Mouse (Mus musculus): ENCODE results near the gene Cby1. TPM values are rescaled to one million over a fixed set of nuclear protein-coding genes. Genes with fewer than 3 reads are reported as not detected.

Gene Cby1
- 82.6 and 85.6 TPM in 2 replicates for polyA plus RNA-seq (2015; fragmentation: Nextera tagmentation; extraction: Ambion mirVana)

- H3K9ac ChIP-seq: peak within 1 kb of the TSS; percentile 92
- peak within 1 kb of the TSS; percentile 96 for H3K4me3 ChIP-seq
- H3K4me2 ChIP-seq: peak within 1 kb of the TSS; percentile 85
- H3K4me1 ChIP-seq (replicated peaks): peaks cover 25% of the 10 kb centered on the region
- H3K27ac ChIP-seq (replicated peaks): peak within 1 kb of the TSS; percentile 97
- no peaks in the 10 kb centered on the region for H3K9me3 ChIP-seq
- WGBS: under 1% methylated on average over 55 of the region's 55 CpGs
- peak; percentile 81 for ATAC-seq (ENCODE audit: low read depth)
- H3K27me3 ChIP-seq: no peaks in the 10 kb centered on the region
- H3K36me3 ChIP-seq: peaks cover 25% of the 10 kb centered on the region
Observed at GRCm38 (mm10) chr15:79658531-79659375, at the start of gene Cby1, which contains the start of gene Fam227a. Cby1 (plus strand) TSS chr15:79659199. Fam227a (minus strand) TSS chr15:79658956.

- H3K4me1 ChIP-seq (replicated peaks): peaks cover 8% of the 10 kb centered on the region
- H3K9ac ChIP-seq: no peak overlapping the region
- 98% methylated on average over 2 of the region's 2 CpGs for WGBS
- H3K9me3 ChIP-seq: peaks cover 4% of the 10 kb centered on the region; the same call in 1 of the 2 replicates
- no peak overlapping the region for H3K4me2 ChIP-seq
- ATAC-seq (ENCODE audit: low read depth): no peak
- H3K36me3 ChIP-seq: peaks cover 36% of the 10 kb centered on the region
- no peak overlapping the region for H3K27ac ChIP-seq (replicated peaks)
- H3K27me3 ChIP-seq: peaks cover 14% of the 10 kb centered on the region
- H3K4me3 ChIP-seq: no peak overlapping the region
Observed at GRCm38 (mm10) chr15:79609226-79609625, 49.8 kb upstream of the Cby1 start.

- no peak overlapping the region for H3K4me3 ChIP-seq
- H3K4me2 ChIP-seq: no peak overlapping the region
- H3K27ac ChIP-seq (replicated peaks): no peak overlapping the region
- H3K4me1 ChIP-seq (replicated peaks): no peaks in the 10 kb centered on the region
- peaks cover 87% of the 10 kb centered on the region for H3K36me3 ChIP-seq
- H3K27me3 ChIP-seq: no peaks in the 10 kb centered on the region
- ATAC-seq (ENCODE audit: low read depth): no peak
- WGBS: 80% methylated on average over 7 of the region's 7 CpGs
- H3K9me3 ChIP-seq: peaks cover 2% of the 10 kb centered on the region; the same call in 1 of the 2 replicates
- no peak overlapping the region for H3K9ac ChIP-seq
Observed at GRCm38 (mm10) chr15:79615501-79615900, 43.5 kb upstream of the Cby1 start.

- Histone ChIP-seq H3K27ac (replicated peaks) (no peak overlapping the region), H3K27me3 (no peaks in the 10 kb centered on the region), H3K4me3 (no peak overlapping the region), H3K4me2 (no peak overlapping the region), H3K36me3 (peaks cover 87% of the 10 kb centered on the region), H3K9me3 (no peaks in the 10 kb centered on the region), H3K4me1 (replicated peaks) (no peaks in the 10 kb centered on the region), H3K9ac (no peak overlapping the region)
- 87% methylated on average over 5 of the region's 5 CpGs for WGBS
- ATAC-seq (ENCODE audit: low read depth): no peak
Observed at GRCm38 (mm10) chr15:79616729-79617128, 42.3 kb upstream of the Cby1 start.

GRCm38 (mm10) chr15:79617135-79617534 lies 41.9 kb upstream of the Cby1 start:
- Histone ChIP-seq H3K4me1 (replicated peaks) (no peaks in the 10 kb centered on the region), H3K27ac (replicated peaks) (no peak overlapping the region), H3K4me3 (no peak overlapping the region), H3K4me2 (no peak overlapping the region), H3K9ac (no peak overlapping the region), H3K9me3 (no peaks in the 10 kb centered on the region), H3K27me3 (no peaks in the 10 kb centered on the region), H3K36me3 (peaks cover 89% of the 10 kb centered on the region)
- no peak for ATAC-seq (ENCODE audit: low read depth)
- 77% methylated on average over 11 of the region's 11 CpGs for WGBS

- no peak overlapping the region for H3K4me2 ChIP-seq
- ATAC-seq (ENCODE audit: low read depth): no peak
- WGBS: 86% methylated on average over 7 of the region's 7 CpGs
- H3K27ac ChIP-seq (replicated peaks): no peak overlapping the region
- no peaks in the 10 kb centered on the region for H3K27me3 ChIP-seq
- no peaks in the 10 kb centered on the region for H3K9me3 ChIP-seq
- H3K9ac ChIP-seq: no peak overlapping the region
- H3K4me1 ChIP-seq (replicated peaks): no peaks in the 10 kb centered on the region
- H3K4me3 ChIP-seq: no peak overlapping the region
- peaks cover 89% of the 10 kb centered on the region for H3K36me3 ChIP-seq
Observed at GRCm38 (mm10) chr15:79618456-79618855, 40.5 kb upstream of the Cby1 start.

GRCm38 (mm10) chr15:79619770-79620414 lies 39.1 kb upstream of the Cby1 start:
- H3K27me3 ChIP-seq: no peaks in the 10 kb centered on the region
- H3K9ac ChIP-seq: no peak overlapping the region
- no peak overlapping the region for H3K4me2 ChIP-seq
- 80% methylated on average over 11 of the region's 11 CpGs for whole genome bisulfite sequencing
- H3K4me1 ChIP-seq (replicated peaks): no peaks in the 10 kb centered on the region
- no peak overlapping the region for H3K27ac ChIP-seq (replicated peaks)
- H3K9me3 ChIP-seq: no peaks in the 10 kb centered on the region
- ATAC-seq (ENCODE audit: low read depth): no peak
- no peak overlapping the region for H3K4me3 ChIP-seq
- H3K36me3 ChIP-seq: peaks cover 92% of the 10 kb centered on the region

GRCm38 (mm10) chr15:79630471-79630870 lies 28.5 kb upstream of the Cby1 start:
- H3K36me3 ChIP-seq: peaks cover 95% of the 10 kb centered on the region
- no peak overlapping the region for H3K4me3 ChIP-seq
- H3K27me3 ChIP-seq: no peaks in the 10 kb centered on the region
- WGBS: 83% methylated on average over 2 of the region's 2 CpGs
- no peaks in the 10 kb centered on the region for H3K9me3 ChIP-seq
- no peak overlapping the region for H3K9ac ChIP-seq
- no peak overlapping the region for H3K4me2 ChIP-seq
- no peak overlapping the region for H3K27ac ChIP-seq (replicated peaks)
- H3K4me1 ChIP-seq (replicated peaks): no peaks in the 10 kb centered on the region
- ATAC-seq (ENCODE audit: low read depth): no peak

GRCm38 (mm10) chr15:79641135-79641817 lies 17.7 kb upstream of the Cby1 start:
- 81% methylated on average over 11 of the region's 12 CpGs for WGBS
- Histone ChIP-seq H3K9ac (no peak overlapping the region), H3K9me3 (no peaks in the 10 kb centered on the region), H3K36me3 (peaks cover 81% of the 10 kb centered on the region), H3K27me3 (no peaks in the 10 kb centered on the region), H3K4me2 (no peak overlapping the region), H3K27ac (replicated peaks) (no peak overlapping the region), H3K4me3 (no peak overlapping the region), H3K4me1 (replicated peaks) (no peaks in the 10 kb centered on the region)
- ATAC-seq (ENCODE audit: low read depth): no peak

GRCm38 (mm10) chr15:79645483-79645882 lies 13.5 kb upstream of the Cby1 start:
- H3K9me3 ChIP-seq: no peaks in the 10 kb centered on the region
- no peaks in the 10 kb centered on the region for H3K4me1 ChIP-seq (replicated peaks)
- H3K4me2 ChIP-seq: no peak overlapping the region
- ATAC-seq (ENCODE audit: low read depth): no peak
- H3K36me3 ChIP-seq: peaks cover 86% of the 10 kb centered on the region
- no peak overlapping the region for H3K27ac ChIP-seq (replicated peaks)
- H3K27me3 ChIP-seq: no peaks in the 10 kb centered on the region
- 86% methylated on average over 2 of the region's 2 CpGs for WGBS
- H3K9ac ChIP-seq: no peak overlapping the region
- no peak overlapping the region for H3K4me3 ChIP-seq

GRCm38 (mm10) chr15:79648130-79648529 lies 10.9 kb upstream of the Cby1 start:
- Histone ChIP-seq H3K4me2 (no peak overlapping the region), H3K36me3 (peaks cover 74% of the 10 kb centered on the region), H3K27ac (replicated peaks) (no peak overlapping the region), H3K27me3 (no peaks in the 10 kb centered on the region), H3K4me3 (no peak overlapping the region), H3K9me3 (no peaks in the 10 kb centered on the region), H3K9ac (no peak overlapping the region), H3K4me1 (replicated peaks) (no peaks in the 10 kb centered on the region)
- WGBS: 89% methylated on average over 12 of the region's 12 CpGs
- ATAC-seq (ENCODE audit: low read depth): no peak

GRCm38 (mm10) chr15:79650569-79650968 lies 8.4 kb upstream of the Cby1 start:
- Histone ChIP-seq H3K9me3 (no peaks in the 10 kb centered on the region), H3K4me2 (no peak overlapping the region), H3K9ac (no peak overlapping the region), H3K4me1 (replicated peaks) (no peaks in the 10 kb centered on the region), H3K36me3 (peaks cover 58% of the 10 kb centered on the region), H3K27me3 (no peaks in the 10 kb centered on the region), H3K4me3 (no peak overlapping the region), H3K27ac (replicated peaks) (no peak overlapping the region)
- no peak for ATAC-seq (ENCODE audit: low read depth)

Measured in neural tube, embryonic 13.5 days (tissue).